Mouse (Mus musculus): ENCODE results near the gene Intu. TPM values are rescaled to one million over a fixed set of nuclear protein-coding genes. Genes with fewer than 3 reads are reported as not detected.

Intu gene
- polyA plus RNA-seq, 1 experiment from 2014 or later, result 2.3 TPM

DNA sequence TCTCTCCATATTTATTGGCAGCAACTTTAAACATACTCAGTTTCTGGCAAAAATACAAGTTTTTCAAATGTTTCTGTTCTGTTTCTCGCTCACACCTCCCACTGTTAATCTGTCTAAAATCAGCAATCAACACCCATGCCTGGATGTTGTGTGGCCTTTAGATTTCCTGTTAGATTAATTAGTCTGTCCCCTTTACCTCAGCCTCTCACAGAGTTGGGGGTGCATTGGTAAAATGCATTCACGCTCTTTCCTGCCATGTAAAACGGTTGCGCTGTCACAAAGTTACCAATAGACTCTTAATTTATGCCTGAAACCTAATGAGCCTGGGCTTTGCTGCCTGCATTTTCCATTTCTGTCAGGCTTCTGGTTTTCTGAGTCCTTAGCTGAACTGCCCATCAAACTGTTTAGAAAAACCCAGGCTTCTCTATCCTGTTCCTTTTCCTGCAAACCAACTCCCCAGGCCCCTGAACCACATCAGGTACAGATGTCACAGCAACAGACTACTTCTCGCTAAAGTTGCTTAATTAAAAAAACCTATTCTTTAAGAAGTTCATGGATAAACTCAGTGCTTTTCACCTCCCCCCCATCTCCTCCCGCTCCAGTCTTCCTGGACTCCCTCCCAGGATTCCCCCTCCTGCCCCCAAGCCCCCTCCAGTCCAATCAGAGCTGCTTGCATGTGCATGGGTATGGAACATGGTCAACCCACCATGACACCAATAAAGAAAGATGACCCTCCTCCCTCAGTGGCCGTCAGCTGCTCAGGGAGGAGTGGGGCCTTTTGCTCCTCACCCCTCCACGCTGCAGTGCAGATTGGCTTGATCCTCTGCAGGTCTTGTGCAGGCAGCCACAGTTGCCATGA lies 136.0 kb downstream of the Intu start:
- Histone ChIP-seq H3K27me3 (ENCODE audit: control insufficient read depth, insufficient read depth, low read length) (no peaks in the 10 kb centered on the region), H3K36me3 (ENCODE audit: control insufficient read depth, insufficient read depth, low read length) (no peaks in the 10 kb centered on the region), H3K27ac (ENCODE audit: low read length) (no peak overlapping the region), H3K4me2 (ENCODE audit: low read depth, low read length) (no peak overlapping the region), H3K4me1 (ENCODE audit: control insufficient read depth, insufficient read depth, low read length) (no peaks in the 10 kb centered on the region), H3K4me3 (replicated peaks; ENCODE audit: low read length) (no peak overlapping the region), H3K9ac (ENCODE audit: low read length) (no peak overlapping the region), H3K9me3 (replicated peaks; ENCODE audit: control insufficient read depth, low read length) (no peaks in the 10 kb centered on the region)
- 76% methylated on average over 8 of the region's 8 CpGs for WGBS
- no peak for ATAC-seq (ENCODE audit: insufficient read depth, low FRiP score)

DNA sequence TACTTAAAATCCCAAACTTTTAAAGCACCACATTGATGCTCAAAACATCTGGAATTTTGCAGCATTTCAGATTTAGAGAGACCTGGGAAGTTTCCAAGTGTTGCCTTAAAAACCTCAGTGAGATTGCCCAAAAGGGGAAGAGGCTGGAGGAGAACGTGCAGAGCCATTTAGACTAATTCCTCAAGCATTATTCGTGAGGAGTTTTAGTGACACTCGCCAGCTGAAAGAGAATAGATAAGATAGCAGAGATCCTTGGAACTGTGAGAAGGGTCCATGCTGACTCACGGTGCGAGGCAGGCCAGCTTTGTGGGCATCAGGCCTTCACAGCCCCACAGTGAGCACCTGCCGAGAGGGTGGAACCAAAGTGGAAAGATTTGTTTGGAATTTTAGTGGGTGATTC lies 137.8 kb downstream of the Intu start:
- no peaks in the 10 kb centered on the region for H3K9me3 ChIP-seq (replicated peaks; ENCODE audit: control insufficient read depth, low read length)
- H3K27ac ChIP-seq (ENCODE audit: low read length), result no peak overlapping the region
- no peak overlapping the region for H3K9ac ChIP-seq (ENCODE audit: low read length)
- no peak overlapping the region for H3K4me3 ChIP-seq (replicated peaks; ENCODE audit: low read length)
- H3K4me1 ChIP-seq (ENCODE audit: control insufficient read depth, insufficient read depth, low read length), result no peaks in the 10 kb centered on the region
- H3K27me3 ChIP-seq (ENCODE audit: control insufficient read depth, insufficient read depth, low read length), result no peaks in the 10 kb centered on the region
- H3K4me2 ChIP-seq (ENCODE audit: low read depth, low read length), result no peak overlapping the region
- WGBS, result 60% methylated on average over 6 of the region's 6 CpGs
- no peak for ATAC-seq (ENCODE audit: insufficient read depth, low FRiP score)
- H3K36me3 ChIP-seq (ENCODE audit: control insufficient read depth, insufficient read depth, low read length), result no peaks in the 10 kb centered on the region

DNA sequence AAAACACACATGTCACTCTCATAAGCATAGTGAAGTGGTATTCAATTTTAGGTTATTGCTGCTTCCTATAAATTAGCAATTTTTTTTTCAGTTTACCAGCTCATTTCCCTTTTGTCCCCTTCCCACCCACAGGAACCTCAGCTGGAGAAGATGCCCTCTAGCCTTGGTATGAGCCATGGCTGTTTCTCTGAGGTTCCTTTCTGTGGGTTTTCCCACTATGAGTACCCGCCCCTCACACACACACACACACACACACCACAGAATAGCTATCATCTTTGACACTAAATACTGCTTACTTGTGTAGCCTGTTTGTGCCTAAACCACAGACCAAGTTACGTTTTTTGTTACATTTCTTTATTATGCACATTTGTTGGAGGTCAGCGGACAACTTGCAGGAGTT lies 138.3 kb downstream of the Intu start:
- ATAC-seq (ENCODE audit: insufficient read depth, low FRiP score), result no peak
- no peaks in the 10 kb centered on the region for H3K36me3 ChIP-seq (ENCODE audit: control insufficient read depth, insufficient read depth, low read length)
- no peak overlapping the region for H3K4me3 ChIP-seq (replicated peaks; ENCODE audit: low read length)
- no peaks in the 10 kb centered on the region for H3K4me1 ChIP-seq (ENCODE audit: control insufficient read depth, insufficient read depth, low read length)
- WGBS, result 94% methylated on average over 3 of the region's 3 CpGs
- no peak overlapping the region for H3K4me2 ChIP-seq (ENCODE audit: low read depth, low read length)
- no peaks in the 10 kb centered on the region for H3K9me3 ChIP-seq (replicated peaks; ENCODE audit: control insufficient read depth, low read length)
- H3K9ac ChIP-seq (ENCODE audit: low read length), result no peak overlapping the region
- no peak overlapping the region for H3K27ac ChIP-seq (ENCODE audit: low read length)
- no peaks in the 10 kb centered on the region for H3K27me3 ChIP-seq (ENCODE audit: control insufficient read depth, insufficient read depth, low read length)

DNA sequence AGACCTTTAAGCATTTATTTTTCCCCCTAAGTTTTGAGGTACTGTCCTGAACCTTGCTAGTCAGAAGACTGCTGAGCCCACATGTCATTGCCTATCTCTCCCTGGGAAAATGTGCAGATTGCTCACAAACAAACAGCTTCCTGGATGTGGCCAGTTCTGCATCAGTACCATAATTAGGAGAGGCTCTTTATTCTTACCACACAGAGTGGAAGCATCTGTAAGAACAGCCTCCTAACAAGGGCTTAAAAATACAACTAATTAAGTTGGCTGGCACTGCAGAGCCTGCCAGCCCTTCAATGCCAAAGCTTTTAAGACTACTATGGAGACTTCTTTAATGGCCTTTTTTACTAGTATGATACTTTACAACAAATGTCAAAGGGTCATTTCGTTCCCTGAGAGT lies 142.4 kb downstream of the Intu start:
- Histone ChIP-seq H3K9ac (ENCODE audit: low read length) (no peak overlapping the region), H3K36me3 (ENCODE audit: control insufficient read depth, insufficient read depth, low read length) (no peaks in the 10 kb centered on the region), H3K27ac (ENCODE audit: low read length) (no peak overlapping the region), H3K4me1 (ENCODE audit: control insufficient read depth, insufficient read depth, low read length) (no peaks in the 10 kb centered on the region), H3K27me3 (ENCODE audit: control insufficient read depth, insufficient read depth, low read length) (no peaks in the 10 kb centered on the region), H3K9me3 (replicated peaks; ENCODE audit: control insufficient read depth, low read length) (no peaks in the 10 kb centered on the region), H3K4me2 (ENCODE audit: low read depth, low read length) (no peak overlapping the region), H3K4me3 (replicated peaks; ENCODE audit: low read length) (no peak overlapping the region)
- 81% methylated on average over 1 of the region's 1 CpGs for WGBS
- ATAC-seq (ENCODE audit: insufficient read depth, low FRiP score), result no peak

DNA sequence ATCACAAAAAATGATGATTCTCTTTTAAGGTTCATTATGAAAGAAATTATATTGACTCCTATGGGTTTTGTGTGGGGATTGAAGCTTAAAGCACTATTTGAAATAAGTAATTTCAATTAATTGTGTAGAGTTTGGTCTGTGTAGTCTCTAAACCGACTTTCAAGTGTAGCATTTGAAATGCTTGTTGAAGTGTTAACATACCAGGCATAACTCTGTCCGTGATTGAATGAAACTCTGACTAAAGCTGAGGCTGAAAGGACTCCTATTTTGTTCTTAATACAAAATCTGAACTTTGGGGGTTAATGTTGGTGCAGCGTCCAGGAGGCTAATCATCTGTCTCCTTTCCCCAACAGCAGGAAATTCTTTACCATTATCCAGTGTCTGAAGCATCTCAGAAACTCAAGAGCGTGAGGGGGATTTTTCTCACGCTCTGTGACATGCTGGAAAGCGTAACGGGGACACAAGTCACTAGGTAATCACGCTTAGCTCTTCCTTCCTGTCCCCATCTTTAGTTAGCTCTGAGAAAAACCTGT lies 143.9 kb downstream of the Intu start:
- Histone ChIP-seq H3K9ac (ENCODE audit: low read length) (no peak overlapping the region), H3K4me1 (ENCODE audit: control insufficient read depth, insufficient read depth, low read length) (no peaks in the 10 kb centered on the region), H3K27me3 (ENCODE audit: control insufficient read depth, insufficient read depth, low read length) (no peaks in the 10 kb centered on the region), H3K4me2 (ENCODE audit: low read depth, low read length) (no peak overlapping the region), H3K4me3 (replicated peaks; ENCODE audit: low read length) (no peak overlapping the region), H3K9me3 (replicated peaks; ENCODE audit: control insufficient read depth, low read length) (no peaks in the 10 kb centered on the region), H3K27ac (ENCODE audit: low read length) (no peak overlapping the region), H3K36me3 (ENCODE audit: control insufficient read depth, insufficient read depth, low read length) (no peaks in the 10 kb centered on the region)
- ATAC-seq (ENCODE audit: insufficient read depth, low FRiP score), result no peak
- WGBS, result 39% methylated on average over 8 of the region's 8 CpGs

DNA sequence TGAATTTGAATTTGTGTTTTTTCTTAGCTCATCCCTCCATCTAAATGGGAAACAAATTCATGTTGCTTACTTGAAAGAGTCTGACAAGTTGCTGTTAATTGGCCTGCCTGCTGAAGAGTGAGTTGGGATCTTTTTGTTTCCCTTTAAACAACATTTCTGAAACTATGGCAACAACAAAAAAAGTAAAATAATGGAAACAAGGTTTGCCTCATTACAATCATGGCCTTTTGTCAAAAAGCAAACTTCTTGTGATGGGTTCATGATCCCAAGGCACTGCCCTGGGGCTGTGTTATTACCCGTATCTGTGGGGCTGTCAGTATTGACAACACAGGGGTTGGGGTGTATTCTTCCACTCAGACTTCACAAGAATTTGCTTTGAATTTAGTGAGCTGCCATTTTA lies 147.8 kb downstream of the Intu start:
- Histone ChIP-seq H3K9ac (ENCODE audit: low read length) (no peak overlapping the region), H3K4me1 (ENCODE audit: control insufficient read depth, insufficient read depth, low read length) (no peaks in the 10 kb centered on the region), H3K4me2 (ENCODE audit: low read depth, low read length) (no peak overlapping the region), H3K36me3 (ENCODE audit: control insufficient read depth, insufficient read depth, low read length) (no peaks in the 10 kb centered on the region), H3K27me3 (ENCODE audit: control insufficient read depth, insufficient read depth, low read length) (no peaks in the 10 kb centered on the region), H3K9me3 (replicated peaks; ENCODE audit: control insufficient read depth, low read length) (no peaks in the 10 kb centered on the region), H3K4me3 (replicated peaks; ENCODE audit: low read length) (no peak overlapping the region), H3K27ac (ENCODE audit: low read length) (no peak overlapping the region)
- ATAC-seq (ENCODE audit: insufficient read depth, low FRiP score), result no peak
- WGBS, result 68% methylated on average over 1 of the region's 1 CpGs

DNA sequence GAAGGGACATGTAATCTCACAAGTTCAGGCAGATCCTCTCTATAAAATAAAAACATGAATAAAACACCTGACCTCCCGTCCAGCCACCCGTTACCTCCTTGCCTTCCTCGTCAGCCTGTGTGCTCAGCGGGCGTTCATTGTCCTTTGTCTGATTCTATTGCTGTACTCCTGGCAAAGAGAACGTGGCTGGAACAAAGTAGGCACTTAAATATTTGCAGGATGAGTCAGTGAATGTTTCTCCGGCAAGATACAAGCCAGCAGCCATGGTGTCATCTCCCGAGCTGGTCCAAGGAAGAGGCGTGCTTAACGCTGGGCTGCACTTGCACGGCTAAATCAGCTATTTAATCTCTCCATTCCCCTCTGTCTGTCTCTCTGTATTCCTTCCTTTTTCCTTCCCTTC lies 151.3 kb downstream of the Intu start:
- no peak for ATAC-seq (ENCODE audit: insufficient read depth, low FRiP score)
- Histone ChIP-seq H3K9ac (ENCODE audit: low read length) (no peak overlapping the region), H3K36me3 (ENCODE audit: control insufficient read depth, insufficient read depth, low read length) (no peaks in the 10 kb centered on the region), H3K4me2 (ENCODE audit: low read depth, low read length) (no peak overlapping the region), H3K4me3 (replicated peaks; ENCODE audit: low read length) (no peak overlapping the region), H3K27ac (ENCODE audit: low read length) (no peak overlapping the region), H3K4me1 (ENCODE audit: control insufficient read depth, insufficient read depth, low read length) (no peaks in the 10 kb centered on the region), H3K9me3 (replicated peaks; ENCODE audit: control insufficient read depth, low read length) (no peaks in the 10 kb centered on the region), H3K27me3 (ENCODE audit: control insufficient read depth, insufficient read depth, low read length) (no peaks in the 10 kb centered on the region)
- 55% methylated on average over 11 of the region's 11 CpGs for WGBS

DNA sequence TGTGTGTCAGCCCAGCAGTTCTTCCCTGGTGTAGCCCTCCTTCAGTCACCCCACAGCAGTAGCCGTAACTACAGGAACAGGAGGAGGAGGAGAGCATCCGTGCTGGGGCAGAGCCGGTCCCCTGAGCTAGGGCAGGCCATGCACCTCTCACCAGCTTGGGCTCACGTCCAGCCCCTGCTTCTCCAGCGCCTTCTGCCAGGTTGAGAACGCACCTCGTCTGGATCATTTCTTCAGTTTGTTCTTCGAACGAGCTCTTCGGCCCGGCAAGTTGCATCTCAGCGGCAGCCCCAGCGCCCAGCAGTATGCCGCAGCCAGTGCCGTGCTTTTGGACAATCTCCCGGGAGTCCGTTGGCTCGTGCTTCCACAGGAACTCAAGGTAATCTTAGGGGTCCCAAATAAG lies 152.1 kb downstream of the Intu start:
- H3K9me3 ChIP-seq (replicated peaks; ENCODE audit: control insufficient read depth, low read length), result no peaks in the 10 kb centered on the region
- no peak overlapping the region for H3K27ac ChIP-seq (ENCODE audit: low read length)
- no peaks in the 10 kb centered on the region for H3K27me3 ChIP-seq (ENCODE audit: control insufficient read depth, insufficient read depth, low read length)
- no peaks in the 10 kb centered on the region for H3K36me3 ChIP-seq (ENCODE audit: control insufficient read depth, insufficient read depth, low read length)
- no peak overlapping the region for H3K9ac ChIP-seq (ENCODE audit: low read length)
- WGBS, result 90% methylated on average over 18 of the region's 18 CpGs
- no peak overlapping the region for H3K4me2 ChIP-seq (ENCODE audit: low read depth, low read length)
- H3K4me3 ChIP-seq (replicated peaks; ENCODE audit: low read length), result no peak overlapping the region
- no peaks in the 10 kb centered on the region for H3K4me1 ChIP-seq (ENCODE audit: control insufficient read depth, insufficient read depth, low read length)
- ATAC-seq (ENCODE audit: insufficient read depth, low FRiP score), result no peak

DNA sequence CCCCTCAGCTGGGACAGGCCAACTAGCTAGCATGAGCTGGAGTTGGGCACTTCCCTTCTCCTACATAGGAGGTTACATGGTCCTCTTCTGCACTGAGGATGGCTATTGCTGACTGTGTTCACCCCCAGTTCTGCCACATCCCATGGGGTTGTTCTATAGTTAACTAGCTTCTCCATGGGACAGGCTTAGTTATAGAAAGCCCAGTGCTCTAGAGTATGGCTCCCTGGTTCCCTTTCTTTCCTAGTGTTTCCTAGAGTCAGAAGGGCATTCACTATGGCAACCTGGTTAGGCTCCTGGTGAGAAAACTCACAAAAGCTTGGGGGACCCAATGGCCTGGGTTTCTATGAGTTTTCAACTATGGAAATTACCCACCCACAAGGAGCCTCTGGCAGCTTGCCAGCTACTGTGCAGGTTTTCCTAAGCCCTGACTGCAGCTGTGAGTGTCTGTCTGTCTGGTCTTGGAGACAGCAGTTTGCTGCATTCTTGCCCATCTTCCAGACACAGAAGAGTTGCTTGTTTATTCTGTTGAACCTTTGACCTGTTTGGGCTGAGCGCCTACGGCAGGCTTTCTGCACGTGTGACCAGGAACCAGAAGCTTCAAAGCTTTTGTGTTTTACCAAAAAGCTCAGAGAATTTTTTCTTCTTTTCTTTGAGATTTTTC lies 154.9 kb downstream of the Intu start:
- H3K36me3 ChIP-seq (ENCODE audit: control insufficient read depth, insufficient read depth, low read length), result no peaks in the 10 kb centered on the region
- no peak for ATAC-seq (ENCODE audit: insufficient read depth, low FRiP score)

More for the DNA sequence above, 154.9 kb downstream of the Intu start:
- Histone ChIP-seq H3K9ac (ENCODE audit: low read length) (no peak overlapping the region), H3K4me3 (replicated peaks; ENCODE audit: low read length) (no peak overlapping the region), H3K27ac (ENCODE audit: low read length) (no peak overlapping the region), H3K4me1 (ENCODE audit: control insufficient read depth, insufficient read depth, low read length) (no peaks in the 10 kb centered on the region), H3K4me2 (ENCODE audit: low read depth, low read length) (no peak overlapping the region), H3K27me3 (ENCODE audit: control insufficient read depth, insufficient read depth, low read length) (no peaks in the 10 kb centered on the region), H3K9me3 (replicated peaks; ENCODE audit: control insufficient read depth, low read length) (no peaks in the 10 kb centered on the region)
- 23% methylated on average over 3 of the region's 3 CpGs for WGBS

Data from stomach, embryonic 16.5 days (tissue).